In the genomic region with DNA sequence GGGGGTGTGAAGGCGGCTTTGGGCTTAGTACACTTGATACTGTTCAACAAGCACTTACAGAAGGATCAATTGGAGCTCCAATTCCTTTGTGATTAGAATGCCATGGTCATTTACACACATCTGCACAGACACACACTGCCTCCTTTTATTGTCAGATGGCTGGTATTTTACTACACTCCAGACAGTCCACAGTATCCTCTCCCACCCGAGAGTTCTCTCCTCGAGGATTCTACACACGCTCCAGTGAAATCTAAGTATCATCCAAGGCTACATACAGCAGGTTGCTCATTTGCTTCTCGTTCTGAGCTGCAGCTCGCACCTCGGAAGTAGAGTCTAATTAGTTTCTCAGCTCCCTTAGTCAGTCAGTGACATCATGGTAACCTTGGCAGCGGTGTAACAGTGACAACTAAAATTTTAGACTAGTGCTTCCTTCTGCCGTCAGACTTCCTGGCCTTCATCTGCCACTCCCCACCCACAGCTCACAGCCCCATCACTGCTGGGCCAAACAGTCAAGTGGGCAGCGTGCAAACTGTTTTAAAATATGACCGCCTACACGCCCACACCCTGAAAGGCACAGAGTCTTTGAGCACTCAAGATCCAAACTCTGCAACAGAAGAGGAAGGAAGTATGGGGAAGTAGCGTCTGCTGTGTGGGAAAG, we compare ENCODE assay signal across 14 mouse cellular contexts.
DNase-seq lines count a peak whose midpoint lies in the region; ATAC-seq and TF ChIP-seq lines count a peak whose summit lies in the region.
"Had no signal": no experiment of that assay in that cellular context is flagged by ENCODE, and none has a peak within 500 bp of the region (broad histone marks: within the 10 kb centered on the region; RNA-seq: fewer than 3 reads in every experiment).

No protein-coding gene starts in this region.

- TF ChIP-seq POLR2A in MEL (IDR thresholded peaks at IDR 0.05; ENCODE audit: control insufficient read depth in 1 of 2, insufficient read depth in 1 of 2, low read depth in 1 of 2, low read length in 2 of 2, poor library complexity in 1 of 2) = no peak

- H3K36me3 ChIP-seq in MEL (ENCODE audit: control insufficient read depth in 1 of 2, insufficient read depth in 2 of 2, low read length in 2 of 2) = no peaks in the 10 kb centered on the region; a peak in 1 of 4 replicates
- H3K36me3 ChIP-seq in forebrain, postnatal 0 days (ENCODE audit: insufficient read depth) = peaks cover 6% of the 10 kb centered on the region
- H3K36me3 ChIP-seq: lung, embryonic 15.5 days had no signal

- DNase-seq in left cerebral cortex, postnatal 14 days (ENCODE audit: low spot score in 2 of 2) = peak; percentile 40 to 59
- no peak for DNase-seq in left cerebral cortex, postnatal 4 days
- DNase-seq in MEL (ENCODE audit: low read depth, low spot score) (peak; percentile 19), MN1 (ENCODE audit: low spot score) (no peak)
- DNase-seq in forebrain, postnatal 0 days = peak; percentile 21
- peak; percentile 67 for DNase-seq in naive thymus-derived CD4-positive, alpha-beta T cell, adult 2 months (ENCODE audit: low read depth)
- DNase-seq in ovary, adult 18-20 months (ENCODE audit: low spot score) = no peak
- DNase-seq: adrenal gland, postnatal 10 days; cerebellum, adult 9-10 months; heart, postnatal 14 days; spleen, adult 18-20 months; thymus, postnatal 25 days had no signal

- no peaks in the 10 kb centered on the region for H3K79me2 ChIP-seq in MEL (ENCODE audit: control insufficient read depth, insufficient read depth, low read length, poor library complexity)

- H3K9me3 ChIP-seq in MEL (replicated peaks; ENCODE audit: insufficient read depth, low read length) = no peaks in the 10 kb centered on the region
- no peaks in the 10 kb centered on the region for H3K9me3 ChIP-seq in forebrain, postnatal 0 days (ENCODE audit: low read length)
- H3K9me3 ChIP-seq: limb, embryonic 12.5 days; lung, embryonic 15.5 days had no signal

- ATAC-seq in forebrain, postnatal 0 days = peak; percentile 80

- 56% methylated on average over 13 of the region's 13 CpGs for WGBS in forebrain, postnatal 0 days

- TF ChIP-seq EP300 in MEL (IDR thresholded peaks at IDR 0.05; ENCODE audit: low read depth in 1 of 2, low read length in 2 of 2) = no peak

- H3K27me3 ChIP-seq in MEL (ENCODE audit: control insufficient read depth in 1 of 2, insufficient read depth in 2 of 2, low read length in 2 of 2) = no peaks in the 10 kb centered on the region
- H3K27me3 ChIP-seq in forebrain, postnatal 0 days (ENCODE audit: insufficient read depth, low read length) = no peaks in the 10 kb centered on the region
- H3K27me3 ChIP-seq: limb, embryonic 12.5 days; lung, embryonic 15.5 days had no signal

- intact Hi-C loops in left cerebral cortex, postnatal 14 days (cut with DNase I) = no loop called here
- intact Hi-C loops in left cerebral cortex, postnatal 4 days (cut with DNase I) = no loop called here

- no peak overlapping the region for H3K27ac ChIP-seq in MEL (ENCODE audit: control insufficient read depth, low read depth, low read length)
- H3K27ac ChIP-seq in forebrain, postnatal 0 days (ENCODE audit: low read depth, low read length) = no peak overlapping the region
- H3K27ac ChIP-seq: limb, embryonic 12.5 days; lung, embryonic 15.5 days had no signal

- H3K4me2 ChIP-seq in forebrain, postnatal 0 days (ENCODE audit: low read depth) = no peak overlapping the region
- H3K4me2 ChIP-seq: limb, embryonic 12.5 days; lung, embryonic 15.5 days had no signal

- TF ChIP-seq CTCF in MEL (IDR thresholded peaks at IDR 0.05 in 2 of 3, conservative IDR thresholded peaks at IDR 0.05 in 1 of 3; ENCODE audit: control insufficient read depth in 1 of 3, insufficient read depth in 1 of 3, low read depth in 2 of 3, low read length in 3 of 3, poor library complexity in 1 of 3, severe bottlenecking in 1 of 3) = no peak
- no peak for TF ChIP-seq CTCF in forebrain, postnatal 0 days (IDR thresholded peaks at IDR 0.05; ENCODE audit: low read depth)

- peaks cover 0 to 7% of the 10 kb centered on the region in 2 experiments; a peak in 1 of 4 replicates for H3K4me1 ChIP-seq in MEL (ENCODE audit: control insufficient read depth in 1 of 2, insufficient read depth in 2 of 2, low read length in 2 of 2)
- no peaks in the 10 kb centered on the region for H3K4me1 ChIP-seq in forebrain, postnatal 0 days (ENCODE audit: insufficient read depth)

- no peak overlapping the region for H3K4me3 ChIP-seq in MEL (ENCODE audit: control insufficient read depth in 1 of 2, insufficient read depth in 1 of 2, low read depth in 2 of 2, low read length in 2 of 2)
- no peak overlapping the region for H3K4me3 ChIP-seq in forebrain, postnatal 0 days (ENCODE audit: low read depth, low read length)
- H3K4me3 ChIP-seq: limb, embryonic 12.5 days; lung, embryonic 15.5 days had no signal

- TF ChIP-seq RAD21 in MEL (IDR thresholded peaks at IDR 0.05; ENCODE audit: low read depth, low read length) = no peak

- no peak overlapping the region for H3K9ac ChIP-seq in MEL (ENCODE audit: control insufficient read depth, low read depth, low read length, poor library complexity, severe bottlenecking)
- H3K9ac ChIP-seq in forebrain, postnatal 0 days = no peak overlapping the region
- H3K9ac ChIP-seq: limb, embryonic 12.5 days; lung, embryonic 15.5 days had no signal

TF ChIP-seq in MEL, 35 proteins besides CTCF, POLR2A, EP300 and RAD21:
- TF ChIP-seq GATA1 (IDR thresholded peaks at IDR 0.05; ENCODE audit: low read depth, low read length) (no peak), JUND (IDR thresholded peaks at IDR 0.05; ENCODE audit: low read depth, low read length) (no peak), CHD2 (IDR thresholded peaks at IDR 0.05; ENCODE audit: low read length) (no peak), SMC3 (IDR thresholded peaks at IDR 0.05; ENCODE audit: low read depth, low read length) (no peak), KAT2A (conservative IDR thresholded peaks at IDR 0.05; ENCODE audit: low read depth, low read length) (no peak), ZC3H11A (IDR thresholded peaks at IDR 0.05; ENCODE audit: low read depth, low read length) (no peak), USF1 (IDR thresholded peaks at IDR 0.05; ENCODE audit: low read depth, low read length) (no peak), MAX (IDR thresholded peaks at IDR 0.05; ENCODE audit: low read length) (no peak), MXI1 (IDR thresholded peaks at IDR 0.05; ENCODE audit: low read depth, low read length) (no peak), MAFK (IDR thresholded peaks at IDR 0.05; ENCODE audit: borderline replicate concordance, low read depth, low read length) (no peak), E2F4 (IDR thresholded peaks at IDR 0.05; ENCODE audit: borderline replicate concordance, low read depth, low read length) (no peak), MYC (IDR thresholded peaks at IDR 0.05; ENCODE audit: low read depth, low read length) (no peak), ZKSCAN1 (IDR thresholded peaks at IDR 0.05; ENCODE audit: low read depth, low read length) (no peak), SIN3A (IDR thresholded peaks at IDR 0.05; ENCODE audit: low read length) (no peak), ZNF384 (IDR thresholded peaks at IDR 0.05; ENCODE audit: low read depth, low read length) (no peak), NRF1 (IDR thresholded peaks at IDR 0.05; ENCODE audit: insufficient read depth, low read depth, low read length, poor library complexity, severe bottlenecking) (no peak)
TF ChIP-seq in MEL: peak in this region for 0.

Comparison
In these comparisons a context has a peak if more than half of its experiments do, and no peak if none do; other contexts are left out.
1. DNase-seq: peak in left cerebral cortex, postnatal 14 days (2 of 2), MEL (single experiment), forebrain, postnatal 0 days (single experiment) and naive thymus-derived CD4-positive, alpha-beta T cell, adult 2 months (single experiment); none in left cerebral cortex, postnatal 4 days (single experiment), MN1 (single experiment) and ovary, adult 18-20 months (single experiment).